Mouse (Mus musculus) heart, postnatal 0 days (tissue): ENCODE measurements at regions not wholly inside any gene's neighbourhood (a gene's known extent, or its start where the extent isn't known, plus 50 kb on each side); places are given as distances from the start of the nearest gene placed in this dataset.

Experiments
- CTCF ChIP-seq: IDR thresholded peaks from 2 replicates; pipeline ENCODE4 v1.5.1; 2016; ENCODE audit warnings: antibody characterized with exemption, control low read depth, low read depth
- EP300 ChIP-seq: IDR thresholded peaks from 2 replicates; pipeline ENCODE4 v1.6.1; 2016; ENCODE audit warnings: antibody characterized with exemption, low read depth

- no peak for TF ChIP-seq CTCF
- peak; percentile 99 for TF ChIP-seq EP300
Observed at GRCm38 (mm10) chr13:37602256-37602655, 175.9 kb upstream of the Rreb1 start.
